ENCODE assay signal across 18 mouse cellular contexts in genomic region chr5:65454771-65455170, GRCm38 (mm10). TPM values are rescaled to one million over a fixed set of nuclear protein-coding genes. Genes with fewer than 3 reads are reported as not detected.
A peak's percentile ranks its signal among the peaks of the same experiment; 100 is the strongest.
DNase-seq lines count a peak whose midpoint lies in the region; ATAC-seq lines count a peak whose summit lies in the region.
"Had no signal": no experiment of that assay in that cellular context is flagged by ENCODE, and none has a peak within 500 bp of the region (broad histone marks: within the 10 kb centered on the region; RNA-seq: fewer than 3 reads in every experiment).

No protein-coding gene starts in this region.

- no peak for ATAC-seq in hindbrain, embryonic 16.5 days
- ATAC-seq in hindbrain, embryonic 14.5 days (ENCODE audit: low FRiP score), result no peak

- WGBS in hindbrain, embryonic 16.5 days, result 79% methylated on average over 5 of the region's 5 CpGs
- 81% methylated on average over 5 of the region's 5 CpGs for WGBS in hindbrain, embryonic 14.5 days

- no peak overlapping the region for H3K9ac ChIP-seq in hindbrain, embryonic 16.5 days (ENCODE audit: low read depth, low read length)
- no peak overlapping the region for H3K9ac ChIP-seq in hindbrain, embryonic 14.5 days
- H3K9ac ChIP-seq: embryonic facial prominence, embryonic 13.5 days; hindbrain, embryonic 12.5 days; liver, embryonic 13.5 days; stomach, embryonic 15.5 days had no signal

- H3K27me3 ChIP-seq in hindbrain, embryonic 16.5 days (replicated peaks; ENCODE audit: control insufficient read depth, insufficient read depth, low read length), result no peaks in the 10 kb centered on the region
- H3K27me3 ChIP-seq in hindbrain, embryonic 14.5 days (ENCODE audit: control insufficient read depth, insufficient read depth, low read length), result no peaks in the 10 kb centered on the region
- H3K27me3 ChIP-seq: embryonic facial prominence, embryonic 13.5 days; hindbrain, embryonic 12.5 days; liver, embryonic 13.5 days; stomach, embryonic 15.5 days had no signal

- no peak overlapping the region for H3K4me2 ChIP-seq in hindbrain, embryonic 16.5 days (ENCODE audit: low read length)
- H3K4me2 ChIP-seq in hindbrain, embryonic 14.5 days (replicated peaks), result no peak overlapping the region
- H3K4me2 ChIP-seq: embryonic facial prominence, embryonic 13.5 days; hindbrain, embryonic 12.5 days; liver, embryonic 13.5 days; stomach, embryonic 15.5 days had no signal

- H3K4me1 ChIP-seq in hindbrain, embryonic 16.5 days (ENCODE audit: control insufficient read depth, insufficient read depth, low read depth, low read length), result no peaks in the 10 kb centered on the region
- H3K4me1 ChIP-seq in hindbrain, embryonic 14.5 days (replicated peaks; ENCODE audit: control insufficient read depth, insufficient read depth, low read length), result no peaks in the 10 kb centered on the region
- H3K4me1 ChIP-seq: hindbrain, embryonic 12.5 days; liver, embryonic 13.5 days had no signal

- no peaks in the 10 kb centered on the region for H3K9me3 ChIP-seq in hindbrain, embryonic 16.5 days (ENCODE audit: control insufficient read depth, low read length)
- H3K9me3 ChIP-seq in hindbrain, embryonic 14.5 days (ENCODE audit: control insufficient read depth, low read length), result no peaks in the 10 kb centered on the region
- H3K9me3 ChIP-seq: embryonic facial prominence, embryonic 13.5 days; hindbrain, embryonic 12.5 days; liver, embryonic 13.5 days; stomach, embryonic 15.5 days had no signal

- DNase-seq in gastrocnemius, adult 18-20 months (ENCODE audit: low spot score), result peak; percentile 56
- no peak for DNase-seq in gastrocnemius, postnatal 10 days
- DNase-seq in adipocyte (ENCODE audit: low spot score), result peak; percentile 72
- DNase-seq in heart, adult 8-10 months (ENCODE audit: low spot score), result peak; percentile 55
- peak; percentile 33 to 40 for DNase-seq in heart, postnatal 36 days
- no peak for DNase-seq in kidney, postnatal 4 days
- no peak for DNase-seq in hindbrain, embryonic 14.5 days (ENCODE audit: low spot score)
- DNase-seq: cerebellum, postnatal 14 days; liver, embryonic 13.5 days had no signal

- intact Hi-C loops in heart, postnatal 36 days (cut with DNase I), result loop anchor here (5.0 kb wide), 1 partner anchor 38 kb away; the partner anchor contains the start of gene Gm43552

- H3K27ac ChIP-seq in hindbrain, embryonic 16.5 days (ENCODE audit: low read depth, low read length), result no peak overlapping the region
- H3K27ac ChIP-seq in hindbrain, embryonic 14.5 days, result no peak overlapping the region
- H3K27ac ChIP-seq: embryonic facial prominence, embryonic 13.5 days; hindbrain, embryonic 12.5 days; kidney, postnatal 0 days; liver, embryonic 13.5 days; stomach, embryonic 15.5 days had no signal

- 0 out of 2 replicates have a peak, but pooled peaks cover 3% of the 10 kb centered on the region for H3K36me3 ChIP-seq in hindbrain, embryonic 16.5 days (ENCODE audit: control insufficient read depth, insufficient read depth, low read length)
- H3K36me3 ChIP-seq in hindbrain, embryonic 14.5 days (replicated peaks; ENCODE audit: control insufficient read depth, insufficient read depth), result peaks cover 50% of the 10 kb centered on the region

- H3K4me3 ChIP-seq in hindbrain, embryonic 16.5 days (ENCODE audit: low read length), result no peak overlapping the region
- H3K4me3 ChIP-seq in hindbrain, embryonic 14.5 days (replicated peaks; ENCODE audit: low read length), result no peak overlapping the region
- H3K4me3 ChIP-seq: embryonic facial prominence, embryonic 13.5 days; hindbrain, embryonic 12.5 days; liver, embryonic 13.5 days; stomach, embryonic 15.5 days had no signal

RNA-seq across cellular contexts. Expression of gene Ugdh, which starts 19.0 kb away (rescaled TPM):
- total RNA-seq in gastrocnemius, adult 18-20 months (2021), result 10 to 100 TPM in 1 of 2 experiments, 1 to 10 TPM in 1; 6.9 to 13.1 TPM
- total RNA-seq in gastrocnemius, postnatal 10 days (2021), result 10 to 100 TPM; 20.7 to 24.6 TPM
- total RNA-seq in heart, adult 8-10 months (2022), result 10 to 100 TPM; 11.3 to 13.9 (median 12.7) TPM
- total RNA-seq in heart, postnatal 36 days (2021), result 10 to 100 TPM; 15.0 to 15.2 TPM
- 43.5 and 44.8 TPM in 2 replicates for polyA plus RNA-seq in hindbrain, embryonic 16.5 days (2015; fragmentation: Nextera tagmentation; extraction: Ambion mirVana)
- polyA plus RNA-seq in hindbrain, embryonic 14.5 days (2014; fragmentation: Nextera tagmentation; extraction: Ambion mirVana), result 40.2 and 46.5 TPM in 2 replicates

RNA-seq across cellular contexts. Expression of gene Gm43552, which starts 37.9 kb away (rescaled TPM):
- not detected for total RNA-seq in gastrocnemius, adult 18-20 months (2021)
- 1 to 10 TPM; 1.3 to 3.7 TPM for total RNA-seq in gastrocnemius, postnatal 10 days (2021)
- total RNA-seq in heart, adult 8-10 months (2022), result 1 to 10 TPM in 2 of 4 experiments, not detected in 2; 3.1 to 6.3 TPM
- total RNA-seq in heart, postnatal 36 days (2021), result 1 to 10 TPM in 1 of 2 experiments, not detected in 1; 2.1 TPM
- not detected in 2 replicates for polyA plus RNA-seq in hindbrain, embryonic 16.5 days (2015; fragmentation: Nextera tagmentation; extraction: Ambion mirVana)
- polyA plus RNA-seq in hindbrain, embryonic 14.5 days (2014; fragmentation: Nextera tagmentation; extraction: Ambion mirVana), result not detected in 2 replicates
- polyA plus RNA-seq: brain, embryonic 14.5 days; C2C12; embryonic facial prominence, embryonic 13.5 days; hindbrain, embryonic 12.5 days; neural tube, embryonic 11.5 days; urinary bladder, adult 2 months had no signal

Comparison
In these comparisons a context has a peak if more than half of its experiments do, and no peak if none do; other contexts are left out.
1. DNase-seq: peak in gastrocnemius, adult 18-20 months (single experiment), adipocyte (single experiment), heart, adult 8-10 months (single experiment) and heart, postnatal 36 days (2 of 2); none in gastrocnemius, postnatal 10 days (single experiment), kidney, postnatal 4 days (0 of 2) and hindbrain, embryonic 14.5 days (single experiment).